Mouse (Mus musculus): ENCODE data around the gene Tfdp2. TPM values are rescaled to one million over a fixed set of nuclear protein-coding genes. Genes with fewer than 3 reads are reported as not detected.
A peak's percentile ranks its signal among the peaks of the same experiment; 100 is the strongest.

Gene Tfdp2
- polyA plus RNA-seq, 1 experiment, result 17.0 TPM

DNA sequence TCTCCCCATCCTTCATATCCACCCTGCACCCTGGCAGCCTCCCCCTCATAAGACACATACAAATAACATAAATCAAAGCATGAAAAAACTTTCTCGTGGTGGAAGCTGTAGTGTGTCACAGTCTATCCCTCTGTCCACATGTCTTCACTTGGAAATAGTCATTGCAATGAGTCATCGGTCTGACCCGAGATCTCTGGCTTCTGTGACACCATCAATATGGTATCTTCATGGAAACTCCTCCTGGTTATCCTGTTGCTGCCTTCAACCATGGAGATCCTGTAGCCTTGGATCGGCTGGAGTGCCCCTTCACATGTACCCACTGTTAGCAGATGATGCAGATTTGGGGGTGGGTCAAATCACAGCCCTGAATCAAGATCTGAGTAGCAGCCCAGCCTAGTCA lies 11.2 kb upstream of the Tfdp2 start:
- no peak overlapping the region for H3K27ac ChIP-seq (ENCODE audit: insufficient read depth, low read length)
- H3K4me1 ChIP-seq (ENCODE audit: control insufficient read depth, insufficient read depth, low read length), result no peaks in the 10 kb centered on the region
- no peak for TF ChIP-seq CTCF (IDR thresholded peaks at IDR 0.05; ENCODE audit: extremely low read depth, insufficient read depth, low read length)
- no peak for TF ChIP-seq POLR2A (IDR thresholded peaks at IDR 0.05; ENCODE audit: extremely low read depth, insufficient read depth, low read length)
- H3K4me3 ChIP-seq (ENCODE audit: insufficient read depth, low read length), result no peak overlapping the region

DNA sequence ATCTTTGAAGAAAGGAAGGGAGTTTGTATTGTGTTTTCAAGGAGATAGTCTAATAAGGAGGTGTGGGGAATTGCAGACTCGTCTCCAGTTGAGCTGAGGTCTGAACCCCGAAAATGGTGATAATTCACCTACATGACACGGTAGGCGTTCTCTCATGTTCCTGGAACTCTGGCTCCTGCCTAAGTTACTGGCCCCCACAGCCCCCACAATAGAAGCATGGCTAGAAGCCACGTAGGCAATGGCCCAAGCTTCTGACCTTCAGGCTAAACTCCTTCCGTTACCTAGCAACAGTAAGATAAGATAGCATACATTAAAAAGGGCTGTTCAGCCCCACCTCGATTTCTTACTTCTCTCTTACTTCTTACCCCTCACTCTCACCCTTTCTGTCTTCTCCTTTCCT lies 9.4 kb upstream of the Tfdp2 start:
- Histone ChIP-seq H3K4me1 (ENCODE audit: control insufficient read depth, insufficient read depth, low read length) (no peaks in the 10 kb centered on the region), H3K4me3 (ENCODE audit: insufficient read depth, low read length) (no peak overlapping the region), H3K27ac (ENCODE audit: insufficient read depth, low read length) (no peak overlapping the region)
- TF ChIP-seq POLR2A (IDR thresholded peaks at IDR 0.05; ENCODE audit: extremely low read depth, insufficient read depth, low read length) (no peak), CTCF (IDR thresholded peaks at IDR 0.05; ENCODE audit: extremely low read depth, insufficient read depth, low read length) (no peak)

DNA sequence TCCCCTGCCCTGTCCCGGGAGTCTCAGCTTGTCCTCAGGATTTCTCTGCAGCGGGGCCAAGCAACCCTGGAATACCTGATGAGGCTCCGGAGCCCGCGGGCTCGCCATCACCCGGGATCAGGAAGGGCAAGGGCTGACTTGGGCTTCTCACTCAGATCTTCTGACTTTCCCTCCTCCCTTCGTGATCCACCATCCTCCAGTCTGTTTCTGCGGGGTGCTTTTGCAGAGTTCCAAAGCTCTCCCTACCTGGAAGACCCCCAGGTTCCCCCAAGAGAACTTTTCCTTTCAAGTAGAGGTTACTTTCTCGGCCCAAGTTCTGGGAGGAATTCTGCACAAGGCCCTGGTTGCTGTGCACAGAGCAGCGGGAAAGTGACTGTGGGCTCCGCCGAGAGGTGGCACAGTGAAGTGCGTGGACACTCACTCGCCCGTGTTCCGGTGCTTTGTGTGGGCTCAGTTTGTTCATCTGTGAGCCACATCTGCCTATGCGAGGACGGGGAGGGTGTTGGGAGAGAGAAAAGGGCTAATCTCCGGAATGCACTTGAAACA lies 634 bp downstream of the Tfdp2 start:
- Histone ChIP-seq H3K4me3 (ENCODE audit: insufficient read depth, low read length) (peak overlapping the region; percentile 49), H3K4me1 (ENCODE audit: control insufficient read depth, insufficient read depth, low read length) (peaks cover 1% of the 10 kb centered on the region; the same call in 1 of the 2 replicates), H3K27ac (ENCODE audit: insufficient read depth, low read length) (peak overlapping the region; percentile 94)
- TF ChIP-seq POLR2A (IDR thresholded peaks at IDR 0.05; ENCODE audit: extremely low read depth, insufficient read depth, low read length) (peak; percentile 40; the same call in 1 of the 2 replicates), CTCF (IDR thresholded peaks at IDR 0.05; ENCODE audit: extremely low read depth, insufficient read depth, low read length) (peak; percentile 23)

DNA sequence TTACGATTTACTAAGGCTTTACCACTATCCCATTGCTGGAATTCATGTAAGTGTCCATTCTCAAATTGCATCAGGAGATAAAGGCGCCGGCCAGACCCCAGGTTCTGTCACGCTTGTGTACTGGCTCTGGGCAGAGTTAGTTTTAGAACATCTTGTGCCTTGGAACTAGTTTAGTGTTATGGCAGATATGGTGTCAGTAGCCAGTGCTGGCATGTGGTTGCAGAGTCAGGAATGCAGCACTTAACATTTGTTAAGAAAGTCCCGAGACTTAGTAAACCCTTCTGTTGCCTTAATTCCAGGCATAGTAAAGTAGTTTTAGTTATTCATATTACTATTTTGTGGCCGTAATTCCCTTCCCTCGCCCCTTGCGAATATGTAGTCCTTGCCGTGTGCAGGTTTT lies 1.7 kb downstream of the Tfdp2 start:
- no peak for TF ChIP-seq POLR2A (IDR thresholded peaks at IDR 0.05; ENCODE audit: extremely low read depth, insufficient read depth, low read length)
- no peak for TF ChIP-seq CTCF (IDR thresholded peaks at IDR 0.05; ENCODE audit: extremely low read depth, insufficient read depth, low read length)
- peaks cover 1% of the 10 kb centered on the region; the same call in 1 of the 2 replicates for H3K4me1 ChIP-seq (ENCODE audit: control insufficient read depth, insufficient read depth, low read length)
- H3K4me3 ChIP-seq (ENCODE audit: insufficient read depth, low read length), result peak overlapping the region; percentile 49; the same call in 1 of the 2 replicates
- no peak overlapping the region for H3K27ac ChIP-seq (ENCODE audit: insufficient read depth, low read length)

DNA sequence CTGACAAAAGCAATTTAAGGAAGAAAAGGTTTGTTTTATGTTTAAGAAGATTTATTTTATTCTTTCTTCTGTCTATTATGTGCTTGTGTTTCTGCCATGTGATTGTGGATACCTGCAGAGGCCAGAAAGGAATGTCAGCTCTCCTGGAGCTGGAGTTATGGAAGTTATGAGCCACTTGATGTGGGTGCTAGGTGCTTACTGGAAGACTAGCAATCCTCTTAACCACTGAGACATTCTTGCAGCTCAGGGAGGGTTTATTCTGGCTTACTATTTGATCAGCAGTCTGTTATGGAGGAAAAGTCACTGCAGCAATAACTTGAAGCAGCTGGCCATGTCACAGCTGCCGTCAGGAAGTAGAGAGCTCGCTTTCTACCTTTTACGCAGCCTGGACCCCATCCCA lies 7.6 kb downstream of the Tfdp2 start:
- no peak for TF ChIP-seq CTCF (IDR thresholded peaks at IDR 0.05; ENCODE audit: extremely low read depth, insufficient read depth, low read length)
- no peak for TF ChIP-seq POLR2A (IDR thresholded peaks at IDR 0.05; ENCODE audit: extremely low read depth, insufficient read depth, low read length)
- H3K27ac ChIP-seq (ENCODE audit: insufficient read depth, low read length), result no peak overlapping the region
- H3K4me1 ChIP-seq (ENCODE audit: control insufficient read depth, insufficient read depth, low read length), result no peaks in the 10 kb centered on the region
- no peak overlapping the region for H3K4me3 ChIP-seq (ENCODE audit: insufficient read depth, low read length)

DNA sequence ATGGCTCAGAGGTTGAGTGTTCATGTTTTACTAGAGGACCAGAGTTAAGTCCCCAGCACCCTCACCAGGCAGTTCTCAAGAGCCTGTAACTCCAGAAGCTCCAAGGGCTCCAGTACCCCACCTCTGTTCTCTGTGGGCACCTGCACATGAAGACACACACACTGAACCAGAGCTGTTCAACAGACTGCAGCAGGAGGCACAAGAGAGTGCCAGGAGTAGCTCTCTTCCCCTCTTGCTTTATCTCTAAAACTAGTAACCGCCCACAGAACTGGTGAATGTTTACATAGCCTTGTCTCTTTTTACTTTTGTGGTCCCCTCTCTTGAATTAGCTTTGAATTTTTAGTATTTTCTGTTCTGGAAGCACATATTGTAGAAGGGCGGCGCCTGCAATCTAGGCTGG lies 11.4 kb downstream of the Tfdp2 start:
- no peak for TF ChIP-seq CTCF (IDR thresholded peaks at IDR 0.05; ENCODE audit: extremely low read depth, insufficient read depth, low read length)
- H3K4me3 ChIP-seq (ENCODE audit: insufficient read depth, low read length), result no peak overlapping the region
- no peak overlapping the region for H3K27ac ChIP-seq (ENCODE audit: insufficient read depth, low read length)
- H3K4me1 ChIP-seq (ENCODE audit: control insufficient read depth, insufficient read depth, low read length), result no peaks in the 10 kb centered on the region

DNA sequence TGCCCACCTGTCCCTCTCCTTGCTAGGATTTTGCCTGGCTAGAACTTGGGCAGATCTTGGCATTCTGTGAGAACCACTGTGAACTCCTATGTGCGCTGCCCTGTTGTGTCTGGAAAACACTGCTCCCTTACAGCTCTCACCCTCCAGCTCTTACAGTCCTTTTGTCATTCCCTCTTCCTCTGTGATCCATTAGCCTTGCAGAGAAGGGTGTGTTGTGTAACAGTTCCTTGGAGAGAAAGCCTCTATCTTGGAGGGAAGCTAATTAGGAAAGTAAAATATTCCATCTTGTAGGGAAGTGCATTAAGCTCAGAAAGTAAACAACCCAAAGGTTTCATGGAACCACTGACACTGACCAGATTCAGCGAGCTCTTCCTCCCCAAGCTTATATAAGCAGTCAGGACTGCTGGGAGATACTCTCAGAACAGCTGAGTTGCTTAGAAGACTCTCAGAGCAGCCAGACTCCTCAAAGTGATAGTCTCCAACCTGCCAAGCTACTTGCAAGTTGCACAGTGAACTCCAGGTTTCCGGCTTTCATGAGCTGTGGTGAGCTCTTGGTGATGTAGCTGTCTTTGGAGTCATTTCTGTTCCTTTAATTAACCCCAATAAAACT lies 17.1 kb downstream of the Tfdp2 start:
- no peaks in the 10 kb centered on the region for H3K4me1 ChIP-seq (ENCODE audit: control insufficient read depth, insufficient read depth, low read length)
- TF ChIP-seq POLR2A (IDR thresholded peaks at IDR 0.05; ENCODE audit: extremely low read depth, insufficient read depth, low read length) (no peak), CTCF (IDR thresholded peaks at IDR 0.05; ENCODE audit: extremely low read depth, insufficient read depth, low read length) (no peak)
- H3K27ac ChIP-seq (ENCODE audit: insufficient read depth, low read length), result no peak overlapping the region
- no peak overlapping the region for H3K4me3 ChIP-seq (ENCODE audit: insufficient read depth, low read length)

DNA sequence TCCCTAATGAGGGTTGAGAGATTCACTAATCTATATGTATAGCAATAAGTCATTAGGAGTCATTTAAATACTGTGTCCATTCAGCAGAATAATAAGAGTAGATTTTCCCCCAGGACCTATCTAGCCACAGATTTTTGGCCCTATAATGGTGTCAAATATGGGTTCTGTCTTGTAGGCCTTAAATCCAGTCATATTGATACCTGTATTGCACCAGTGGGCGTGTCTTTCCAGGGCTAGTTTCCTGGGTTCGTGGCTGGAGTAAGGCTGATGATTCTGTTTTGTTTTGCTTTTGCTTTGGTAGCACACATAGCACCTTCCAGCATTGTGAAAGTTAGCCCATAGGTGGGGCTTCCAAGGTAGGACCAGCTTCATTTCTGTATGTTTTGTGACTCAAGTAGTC lies 18.1 kb downstream of the Tfdp2 start:
- Histone ChIP-seq H3K27ac (ENCODE audit: insufficient read depth, low read length) (no peak overlapping the region), H3K4me1 (ENCODE audit: control insufficient read depth, insufficient read depth, low read length) (no peaks in the 10 kb centered on the region), H3K4me3 (ENCODE audit: insufficient read depth, low read length) (no peak overlapping the region)
- TF ChIP-seq POLR2A (IDR thresholded peaks at IDR 0.05; ENCODE audit: extremely low read depth, insufficient read depth, low read length), result no peak
- no peak for TF ChIP-seq CTCF (IDR thresholded peaks at IDR 0.05; ENCODE audit: extremely low read depth, insufficient read depth, low read length)

DNA sequence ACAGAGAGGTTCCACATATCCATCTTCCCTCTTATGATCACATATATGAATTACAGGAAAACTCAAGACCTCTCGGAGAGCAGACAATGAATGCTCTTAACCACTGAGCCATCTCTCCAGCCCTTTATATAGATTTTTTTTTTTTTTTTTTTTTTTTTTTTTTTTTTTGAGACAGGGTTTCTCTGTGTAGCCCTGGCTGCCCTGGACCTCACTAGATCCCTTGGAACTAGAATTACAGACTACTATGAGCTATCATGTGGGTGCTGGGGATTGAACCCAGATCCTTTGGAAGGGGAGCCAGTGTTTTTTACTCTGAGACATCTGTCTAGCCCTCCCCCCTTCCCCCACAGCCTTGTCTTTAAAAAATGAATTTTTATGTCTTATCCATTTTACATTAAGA lies 21.2 kb downstream of the Tfdp2 start:
- no peaks in the 10 kb centered on the region for H3K4me1 ChIP-seq (ENCODE audit: control insufficient read depth, insufficient read depth, low read length)
- no peak overlapping the region for H3K4me3 ChIP-seq (ENCODE audit: insufficient read depth, low read length)
- no peak for TF ChIP-seq POLR2A (IDR thresholded peaks at IDR 0.05; ENCODE audit: extremely low read depth, insufficient read depth, low read length)
- TF ChIP-seq CTCF (IDR thresholded peaks at IDR 0.05; ENCODE audit: extremely low read depth, insufficient read depth, low read length), result no peak
- no peak overlapping the region for H3K27ac ChIP-seq (ENCODE audit: insufficient read depth, low read length)

DNA sequence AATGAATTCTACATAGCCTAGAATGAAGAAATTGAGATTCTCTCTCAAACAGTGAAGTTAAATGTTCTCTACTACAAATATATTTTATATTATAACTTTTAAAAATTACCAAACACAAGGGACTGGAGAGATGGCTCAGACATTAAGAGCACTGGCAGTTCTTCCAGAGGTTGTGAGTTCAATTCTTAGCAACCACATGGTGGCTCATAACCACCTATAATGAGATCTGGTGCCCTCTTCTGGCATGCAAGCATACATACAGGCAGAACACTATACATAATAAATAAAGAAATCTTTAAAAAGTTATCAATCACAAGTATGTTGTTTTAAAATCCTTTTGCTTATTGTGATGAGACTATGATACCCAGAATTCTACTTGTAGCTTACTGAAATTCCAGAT lies 21.7 kb downstream of the Tfdp2 start:
- Histone ChIP-seq H3K27ac (ENCODE audit: insufficient read depth, low read length) (no peak overlapping the region), H3K4me3 (ENCODE audit: insufficient read depth, low read length) (no peak overlapping the region), H3K4me1 (ENCODE audit: control insufficient read depth, insufficient read depth, low read length) (no peaks in the 10 kb centered on the region)
- no peak for TF ChIP-seq CTCF (IDR thresholded peaks at IDR 0.05; ENCODE audit: extremely low read depth, insufficient read depth, low read length)
- TF ChIP-seq POLR2A (IDR thresholded peaks at IDR 0.05; ENCODE audit: extremely low read depth, insufficient read depth, low read length), result no peak
